Mouse (Mus musculus) neural tube, embryonic 10.5 days (tissue): Measurements from ENCODE around the gene Pick1.
A peak's percentile ranks its signal among the peaks of the same experiment; 100 is the strongest.

Experiments
- DNase-seq: peaks from one replicate; pipeline ENCODE4 v3.0.0-alpha.2; 2017; ENCODE audit warnings: low spot score; ENCODE audit errors: extremely low spot score

Gene Pick1

GRCm38 (mm10) chr15:79229058-79229821 is at the start of gene Pick1, which contains the start of gene Gm49486:
Pick1 (plus strand) TSS chr15:79229173.
Gm49486 (plus strand) TSS chr15:79229391.
- peak; percentile 94 for DNase-seq

GRCm38 (mm10) chr15:79185213-79185612 is 43.8 kb upstream of the Pick1 start:
- no peak for DNase-seq

- DNase-seq, result no peak
Measured at GRCm38 (mm10) chr15:79187819-79188218, 41.2 kb upstream of the Pick1 start.

- no peak for DNase-seq
Measured at GRCm38 (mm10) chr15:79191426-79191825, 37.5 kb upstream of the Pick1 start.

GRCm38 (mm10) chr15:79192450-79192849 is 36.5 kb upstream of the Pick1 start:
- DNase-seq, result no peak

- DNase-seq, result peak; percentile 61
Measured at GRCm38 (mm10) chr15:79192885-79193845, 35.8 kb upstream of the Pick1 start.

- no peak for DNase-seq
Measured at GRCm38 (mm10) chr15:79194048-79194447, 34.9 kb upstream of the Pick1 start.

- DNase-seq, result no peak
Measured at GRCm38 (mm10) chr15:79194946-79195345, 34.0 kb upstream of the Pick1 start.

GRCm38 (mm10) chr15:79195492-79195891 is 33.5 kb upstream of the Pick1 start:
- no peak for DNase-seq

- no peak for DNase-seq
Measured at GRCm38 (mm10) chr15:79199390-79199976, 29.5 kb upstream of the Pick1 start.

GRCm38 (mm10) chr15:79201491-79202150 is 27.4 kb upstream of the Pick1 start:
- DNase-seq, result peak; percentile 42

- DNase-seq, result no peak
Measured at GRCm38 (mm10) chr15:79202575-79202974, 26.4 kb upstream of the Pick1 start.

GRCm38 (mm10) chr15:79208211-79208610 is 20.8 kb upstream of the Pick1 start:
- no peak for DNase-seq

GRCm38 (mm10) chr15:79208758-79209439 is 20.1 kb upstream of the Pick1 start:
- DNase-seq, result no peak

GRCm38 (mm10) chr15:79210357-79210756 is 18.6 kb upstream of the Pick1 start:
- no peak for DNase-seq

GRCm38 (mm10) chr15:79212750-79213446 is 16.1 kb upstream of the Pick1 start:
- no peak for DNase-seq

GRCm38 (mm10) chr15:79213591-79213990 is 15.4 kb upstream of the Pick1 start:
- DNase-seq, result no peak

- DNase-seq, result no peak
Measured at GRCm38 (mm10) chr15:79216191-79216590, 12.8 kb upstream of the Pick1 start.

GRCm38 (mm10) chr15:79219572-79219971 is 9.4 kb upstream of the Pick1 start:
- DNase-seq, result peak; percentile 57

GRCm38 (mm10) chr15:79223641-79224040 is 5.3 kb upstream of the Pick1 start:
- peak; percentile 58 for DNase-seq
